Mouse (Mus musculus) liver, adult 2 months (tissue): Measurements from ENCODE around the gene Eif3f.

ENCODE experiments used
- CTCF ChIP-seq: fragments of 200-500 bp; IDR thresholded peaks from 2 replicates; pipeline ENCODE4 v1.5.1; 2011; ENCODE audit warnings: low read depth, low read length, control low read depth
- POLR2A ChIP-seq: fragments of 200-500 bp; IDR thresholded peaks from 2 replicates; pipeline ENCODE4 v1.6.1; 2011; ENCODE audit warnings: low read length, control low read depth; ENCODE audit not compliant: insufficient read depth; ENCODE audit errors: extremely low read depth

DNA sequence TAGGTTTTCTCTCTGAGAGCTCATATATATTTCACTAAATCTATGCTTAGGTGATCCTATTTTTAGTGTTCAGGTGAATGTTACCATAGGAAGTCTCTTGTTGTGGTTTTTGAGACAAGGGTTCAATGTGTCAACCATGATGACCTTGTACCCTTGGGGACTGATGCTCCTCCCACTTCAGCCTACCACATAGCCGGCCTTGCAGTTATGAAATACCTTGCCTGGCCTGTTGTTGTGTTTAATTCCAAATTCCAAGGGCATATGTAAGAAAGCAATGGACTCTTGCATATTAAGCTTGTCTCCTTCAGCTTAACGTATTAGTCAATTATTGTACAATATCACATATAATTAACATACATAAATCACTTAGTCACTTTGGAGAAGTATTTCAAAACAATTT, 30.2 kb upstream of the Eif3f start:
- TF ChIP-seq CTCF (no peak), POLR2A (no peak)
